Mouse (Mus musculus) stomach, embryonic 15.5 days (tissue): Measurements from ENCODE around the gene Dhx35. TPM values are rescaled to one million over a fixed set of nuclear protein-coding genes. Genes with fewer than 3 reads are reported as not detected.

Source experiments
- ATAC-seq: fragments of 200-750 bp; cut with Nextera tagmentation; 2 replicates; pipeline ENCODE4 v1.8.0; 2017; ENCODE audit warnings: low read depth, moderate number of reproducible peaks, moderate TSS enrichment; ENCODE audit not compliant: insufficient read depth, low FRiP score
- H3K27ac ChIP-seq: fragments of 300-500 bp; sonication (generic); 2 replicates; pipeline ENCODE4 v1.5.1; 2015; ENCODE audit warnings: mild to moderate bottlenecking, inconsistent platforms
- H3K27me3 ChIP-seq: fragments of 300-500 bp; sonication (generic); replicated peaks from 2 replicates; pipeline ENCODE4 v1.6.1; 2015; ENCODE audit warnings: inconsistent platforms
- H3K36me3 ChIP-seq: fragments of 300-500 bp; sonication (generic); 2 replicates; pipeline ENCODE4 v1.6.1; 2015; ENCODE audit warnings: inconsistent platforms
- H3K4me1 ChIP-seq: fragments of 300-500 bp; sonication (generic); 2 replicates; pipeline ENCODE4 v1.6.1; 2015; ENCODE audit warnings: inconsistent platforms
- H3K4me2 ChIP-seq: fragments of 300-500 bp; sonication (generic); 2 replicates; pipeline ENCODE4 v1.6.1; 2015; ENCODE audit warnings: mild to moderate bottlenecking, inconsistent platforms
- H3K4me3 ChIP-seq: fragments of 300-500 bp; sonication (generic); replicated peaks from 2 replicates; pipeline ENCODE4 v1.5.1; 2015; ENCODE audit warnings: inconsistent platforms
- H3K9ac ChIP-seq: fragments of 300-500 bp; sonication (generic); 2 replicates; pipeline ENCODE4 v1.6.1; 2015; ENCODE audit warnings: inconsistent platforms
- H3K9me3 ChIP-seq: fragments of 300-500 bp; sonication (generic); 2 replicates; pipeline ENCODE4 v1.6.1; 2016; ENCODE audit warnings: inconsistent platforms
- WGBS: fragments of 180-500 bp; shearing (Covaris S2); methylation state at CpG from one replicate; pipeline ENCODE4 v1.1.7; 2015; 5-methylcytosine and 5-hydroxymethylcytosine counted together
- polyA plus RNA-seq: library from polyadenylated mRNA; unstranded; fragments of >200 nt; fragmentation: Nextera tagmentation; extraction: Ambion mirVana; gene quantifications from 2 replicates; pipeline ENCODE4 v1.2.1, GENCODE M21; 2015

The Dhx35 gene
- polyA plus RNA-seq, 1 experiment from 2014 or later, result 11.7 TPM

DNA sequence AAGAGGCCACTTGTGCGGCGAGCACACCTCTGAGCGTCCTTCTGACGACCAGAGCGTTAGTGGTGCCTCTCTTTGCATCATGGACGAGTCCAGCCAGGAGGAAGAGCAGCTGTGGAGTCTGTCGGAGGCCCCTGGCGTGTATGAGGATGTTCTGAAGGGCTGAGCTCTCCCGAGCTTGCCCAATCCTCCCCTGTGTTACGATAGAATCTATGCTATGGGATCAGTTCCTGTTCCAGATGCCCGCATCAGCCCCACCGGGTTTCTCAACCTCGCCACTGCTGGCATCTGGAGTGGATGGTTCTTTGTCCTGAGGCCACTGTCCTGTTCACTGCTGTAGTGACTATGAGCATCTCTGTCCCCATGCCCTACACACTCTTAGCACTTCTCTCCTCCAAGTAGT lies 21.8 kb upstream of the Dhx35 start:
- Histone ChIP-seq H3K36me3 (0 out of 2 replicates have a peak, but pooled peaks cover 3% of the 10 kb centered on the region), H3K27ac (no peak overlapping the region), H3K4me1 (peaks cover 62% of the 10 kb centered on the region), H3K4me3 (no peak overlapping the region), H3K27me3 (no peaks in the 10 kb centered on the region), H3K4me2 (no peak overlapping the region), H3K9ac (no peak overlapping the region), H3K9me3 (no peaks in the 10 kb centered on the region)
- 86% methylated on average over 13 of the region's 13 CpGs for WGBS
- no peak for ATAC-seq

- Histone ChIP-seq H3K4me2 (no peak overlapping the region), H3K27me3 (no peaks in the 10 kb centered on the region), H3K4me3 (no peak overlapping the region), H3K9me3 (no peaks in the 10 kb centered on the region), H3K36me3 (peaks cover 5% of the 10 kb centered on the region; the same call in 1 of the 2 replicates), H3K9ac (no peak overlapping the region), H3K27ac (no peak overlapping the region), H3K4me1 (peaks cover 51% of the 10 kb centered on the region)
- 65% methylated on average over 8 of the region's 8 CpGs for WGBS
- no peak for ATAC-seq
Measured at GRCm38 (mm10) chr2:158774886-158775285, 19.7 kb upstream of the Dhx35 start.

- Histone ChIP-seq H3K9me3 (no peaks in the 10 kb centered on the region), H3K36me3 (peaks cover 17% of the 10 kb centered on the region; the same call in 1 of the 2 replicates), H3K9ac (no peak overlapping the region), H3K4me3 (no peak overlapping the region), H3K4me1 (peaks cover 34% of the 10 kb centered on the region), H3K27ac (no peak overlapping the region), H3K27me3 (no peaks in the 10 kb centered on the region), H3K4me2 (no peak overlapping the region)
- ATAC-seq, result no peak
- WGBS, result 86% methylated on average over 4 of the region's 4 CpGs
Measured at GRCm38 (mm10) chr2:158776716-158777115, 17.9 kb upstream of the Dhx35 start.

GRCm38 (mm10) chr2:158777490-158777889 lies 17.1 kb upstream of the Dhx35 start:
- H3K4me1 ChIP-seq, result peaks cover 28% of the 10 kb centered on the region
- H3K27ac ChIP-seq, result no peak overlapping the region
- H3K4me3 ChIP-seq, result no peak overlapping the region
- H3K27me3 ChIP-seq, result no peaks in the 10 kb centered on the region
- H3K9me3 ChIP-seq, result no peaks in the 10 kb centered on the region
- no peak overlapping the region for H3K4me2 ChIP-seq
- peak; percentile 8; the same call in 1 of the 2 replicates for ATAC-seq
- no peak overlapping the region for H3K9ac ChIP-seq
- 34% methylated on average over 6 of the region's 6 CpGs for WGBS
- H3K36me3 ChIP-seq, result peaks cover 17% of the 10 kb centered on the region; the same call in 1 of the 2 replicates

DNA sequence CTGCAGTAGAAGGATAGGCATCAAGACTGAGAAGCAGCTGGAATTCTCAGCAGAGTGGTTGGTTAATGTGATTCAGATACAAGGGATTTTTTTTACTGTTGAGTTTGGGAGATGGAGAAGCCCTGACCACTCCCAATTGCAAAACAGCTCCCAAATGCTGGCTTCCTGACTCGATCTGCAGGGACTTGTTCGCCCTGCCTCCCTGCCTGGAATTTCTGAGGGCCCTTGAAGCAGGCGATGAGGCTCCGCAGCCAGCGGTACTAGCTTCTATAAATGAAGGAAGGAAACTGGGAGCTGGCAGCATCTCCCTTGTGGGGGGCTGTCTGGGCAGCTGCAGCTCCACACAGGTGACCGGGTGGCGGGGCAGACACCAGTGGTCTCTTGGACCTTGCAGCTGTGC lies 16.3 kb upstream of the Dhx35 start:
- Histone ChIP-seq H3K4me1 (peaks cover 25% of the 10 kb centered on the region), H3K4me3 (no peak overlapping the region)

GRCm38 (mm10) chr2:158781126-158781525 lies 13.5 kb upstream of the Dhx35 start:
- H3K36me3 ChIP-seq, result peaks cover 44% of the 10 kb centered on the region
- H3K9ac ChIP-seq, result no peak overlapping the region
- ATAC-seq, result no peak
- H3K27me3 ChIP-seq, result no peaks in the 10 kb centered on the region
- no peaks in the 10 kb centered on the region for H3K9me3 ChIP-seq
- H3K4me1 ChIP-seq, result peaks cover 16% of the 10 kb centered on the region
- WGBS, result 92% methylated on average over 7 of the region's 7 CpGs
- H3K4me2 ChIP-seq, result no peak overlapping the region
- H3K27ac ChIP-seq, result no peak overlapping the region
- H3K4me3 ChIP-seq, result no peak overlapping the region

More for the DNA sequence above, 16.3 kb upstream of the Dhx35 start:
- Histone ChIP-seq H3K9ac (no peak overlapping the region), H3K27me3 (no peaks in the 10 kb centered on the region), H3K27ac (no peak overlapping the region; the same call in 1 of the 2 replicates), H3K36me3 (peaks cover 22% of the 10 kb centered on the region), H3K4me2 (no peak overlapping the region), H3K9me3 (no peaks in the 10 kb centered on the region)
- no peak for ATAC-seq
- WGBS, result 61% methylated on average over 7 of the region's 7 CpGs

GRCm38 (mm10) chr2:158786927-158787795 lies 7.4 kb upstream of the Dhx35 start:
- H3K4me3 ChIP-seq, result no peak overlapping the region
- H3K4me1 ChIP-seq, result no peaks in the 10 kb centered on the region
- no peak overlapping the region for H3K9ac ChIP-seq
- peaks cover 36% of the 10 kb centered on the region for H3K36me3 ChIP-seq
- H3K9me3 ChIP-seq, result no peaks in the 10 kb centered on the region
- WGBS, result 77% methylated on average over 14 of the region's 14 CpGs
- no peak overlapping the region for H3K27ac ChIP-seq
- no peak for ATAC-seq
- no peak overlapping the region for H3K4me2 ChIP-seq
- H3K27me3 ChIP-seq, result no peaks in the 10 kb centered on the region

GRCm38 (mm10) chr2:158795043-158795442 lies 436 bp downstream of the Dhx35 start:
- Histone ChIP-seq H3K4me3 (peak overlapping the region; percentile 90), H3K36me3 (no peaks in the 10 kb centered on the region), H3K4me2 (peak overlapping the region; percentile 70), H3K9ac (peak overlapping the region; percentile 59), H3K27ac (peak overlapping the region; percentile 82), H3K9me3 (no peaks in the 10 kb centered on the region), H3K4me1 (peaks cover 11% of the 10 kb centered on the region), H3K27me3 (no peaks in the 10 kb centered on the region)
- WGBS, result 11% methylated on average over 15 of the region's 15 CpGs
- ATAC-seq, result 0 out of 2 replicates have a peak, but pooled peaks have one; percentile 4

- peaks cover 11% of the 10 kb centered on the region for H3K4me1 ChIP-seq
- H3K4me2 ChIP-seq, result no peak overlapping the region
- 85% methylated on average over 2 of the region's 2 CpGs for WGBS
- no peaks in the 10 kb centered on the region for H3K36me3 ChIP-seq
- no peaks in the 10 kb centered on the region for H3K9me3 ChIP-seq
- ATAC-seq, result no peak
- no peaks in the 10 kb centered on the region for H3K27me3 ChIP-seq
- no peak overlapping the region for H3K4me3 ChIP-seq
- H3K27ac ChIP-seq, result no peak overlapping the region
- H3K9ac ChIP-seq, result no peak overlapping the region
Measured at GRCm38 (mm10) chr2:158795875-158796274, 1.3 kb downstream of the Dhx35 start.

- Histone ChIP-seq H3K27me3 (no peaks in the 10 kb centered on the region), H3K36me3 (peaks cover 10% of the 10 kb centered on the region), H3K4me1 (peaks cover 4% of the 10 kb centered on the region; the same call in 1 of the 2 replicates), H3K9me3 (no peaks in the 10 kb centered on the region), H3K4me2 (no peak overlapping the region), H3K9ac (no peak overlapping the region), H3K4me3 (no peak overlapping the region), H3K27ac (no peak overlapping the region)
- WGBS, result 50% methylated on average over 4 of the region's 4 CpGs
- no peak for ATAC-seq
Measured at GRCm38 (mm10) chr2:158799328-158799727, 4.7 kb downstream of the Dhx35 start.

DNA sequence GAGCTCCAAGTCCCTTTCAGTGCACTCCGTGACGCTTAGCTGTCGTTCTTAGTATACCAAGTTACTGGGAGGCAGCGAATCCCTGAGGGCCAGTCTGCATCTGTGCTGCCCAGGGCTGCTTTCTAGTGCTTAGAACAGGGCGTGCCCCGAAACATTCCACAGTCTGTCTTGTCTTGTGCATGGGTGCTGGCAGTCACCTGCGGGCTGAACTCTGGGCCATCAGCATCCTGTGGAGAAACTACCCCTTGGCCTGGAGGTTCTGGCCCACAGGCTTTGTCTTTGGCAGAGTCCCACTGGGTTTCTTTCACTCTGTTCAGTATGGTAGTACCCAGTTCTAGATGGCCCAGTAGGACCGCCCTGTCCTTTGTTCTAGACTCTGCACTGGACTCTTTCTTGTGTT lies 6.2 kb downstream of the Dhx35 start:
- WGBS, result 90% methylated on average over 8 of the region's 8 CpGs
- Histone ChIP-seq H3K9ac (no peak overlapping the region), H3K36me3 (peaks cover 10% of the 10 kb centered on the region), H3K27me3 (no peaks in the 10 kb centered on the region), H3K27ac (no peak overlapping the region), H3K4me2 (no peak overlapping the region), H3K4me1 (no peaks in the 10 kb centered on the region), H3K4me3 (no peak overlapping the region), H3K9me3 (no peaks in the 10 kb centered on the region)
- no peak for ATAC-seq

DNA sequence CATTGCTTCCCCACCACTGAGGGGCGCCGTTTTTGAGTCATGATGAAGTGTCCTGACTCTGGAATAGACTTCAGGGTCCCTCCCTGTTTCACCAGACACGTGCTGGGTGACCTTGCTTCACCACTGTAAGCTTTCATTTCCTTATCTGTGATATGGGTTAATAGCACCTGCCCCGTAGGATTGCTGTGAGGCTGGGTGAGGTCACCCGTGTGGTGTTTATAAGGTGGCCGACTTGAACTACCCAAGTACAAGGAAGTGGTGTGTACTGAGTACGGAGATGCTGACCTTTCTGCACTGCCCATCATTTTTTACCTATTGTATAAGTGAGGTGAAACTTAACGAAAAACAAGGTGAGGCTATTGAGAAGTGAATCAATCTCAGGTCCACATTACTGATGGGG lies 9.0 kb downstream of the Dhx35 start:
- Histone ChIP-seq H3K4me2 (no peak overlapping the region), H3K27me3 (no peaks in the 10 kb centered on the region), H3K27ac (no peak overlapping the region), H3K9ac (no peak overlapping the region), H3K36me3 (peaks cover 10% of the 10 kb centered on the region), H3K4me1 (no peaks in the 10 kb centered on the region), H3K4me3 (no peak overlapping the region), H3K9me3 (no peaks in the 10 kb centered on the region)
- WGBS, result 78% methylated on average over 8 of the region's 8 CpGs
- 0 out of 2 replicates have a peak, but pooled peaks have one; percentile 58 for ATAC-seq
